Mouse (Mus musculus): ENCODE data around the gene Tef. TPM values are rescaled to one million over a fixed set of nuclear protein-coding genes. Genes with fewer than 3 reads are reported as not detected.

Gene Tef
- total RNA-seq, 2 experiments from 2014 or later: 125 to 148 TPM

Other genes starting within 250 kb of the Tef start
- 10 to 100 TPM; 57.8 to 59.5 TPM for gene Ep300, start 217.1 kb upstream of the Tef start, total RNA-seq (2021)
- gene L3mbtl2, start 138.5 kb upstream of the Tef start, total RNA-seq (2021): 10 to 100 TPM; 36.1 to 37.9 TPM
- gene Chadl, start 105.1 kb upstream of the Tef start, total RNA-seq (2021): 10 to 100 TPM; 24.0 to 31.8 TPM
- 100 to 1,000 TPM; 155 to 187 TPM for gene Zc3h7b, start 57.4 kb upstream of the Tef start, total RNA-seq (2021)
- gene Rangap1, start 56.9 kb upstream of the Tef start, total RNA-seq (2021): 100 to 1,000 TPM; 189 to 201 TPM
- gene Tob2, start 56.4 kb downstream of the Tef start, total RNA-seq (2021): 10 to 100 TPM; 25.2 to 31.9 TPM
- gene Phf5a, start 69.5 kb downstream of the Tef start, total RNA-seq (2021): 10 to 100 TPM; 44.9 to 49.2 TPM
- gene Aco2, start 69.9 kb downstream of the Tef start, total RNA-seq (2021): 100 to 1,000 TPM; 396 to 417 TPM
- 10 to 100 TPM; 50.9 to 52.8 TPM for gene Polr3h, start 123.8 kb downstream of the Tef start, total RNA-seq (2021)
- gene Csdc2, start 134.3 kb downstream of the Tef start, total RNA-seq (2021): 100 to 1,000 TPM; 170 to 185 TPM
- 100 to 1,000 TPM; 176 to 189 TPM for gene Pmm1, start 158.5 kb downstream of the Tef start, total RNA-seq (2021)
- not detected for gene 1700029P11Rik, start 178.1 kb downstream of the Tef start, total RNA-seq (2021)
- gene Xrcc6, start 185.4 kb downstream of the Tef start, total RNA-seq (2021): 10 to 100 TPM; 25.5 to 36.2 TPM
- gene Desi1, start 231.4 kb downstream of the Tef start, total RNA-seq (2021): 10 to 100 TPM; 86.3 to 99.3 TPM
- 100 to 1,000 TPM in 1 of 2 experiments, 10 to 100 TPM in 1; 97.5 to 108 TPM for gene Snu13, start 245.2 kb downstream of the Tef start, total RNA-seq (2021)

All from layer of hippocampus, postnatal 10 days (tissue).